Mouse (Mus musculus) kidney, embryonic 14.5 days (tissue): ENCODE results near the gene Accsl. TPM values are rescaled to one million over a fixed set of nuclear protein-coding genes. Genes with fewer than 3 reads are reported as not detected.

Experiments
- ATAC-seq: fragments of 200-750 bp; cut with Nextera tagmentation; 2 replicates; pipeline ENCODE4 v1.8.0; 2017; ENCODE audit warnings: moderate number of reproducible peaks, mild to moderate bottlenecking, moderate TSS enrichment, moderate library complexity; ENCODE audit not compliant: low FRiP score, low TSS enrichment
- H3K27ac ChIP-seq: fragments of 300-500 bp; sonication (generic); 2 replicates; pipeline ENCODE4 v1.5.1; 2014; ENCODE audit warnings: low read depth, mild to moderate bottlenecking, low read length, moderate library complexity, mixed read lengths
- H3K27me3 ChIP-seq: fragments of 300-500 bp; sonication (generic); 2 replicates; pipeline ENCODE4 v1.6.1; 2014; ENCODE audit warnings: mild to moderate bottlenecking, low read length; ENCODE audit not compliant: control insufficient read depth, insufficient read depth
- H3K36me3 ChIP-seq: fragments of 300-500 bp; sonication (generic); 2 replicates; pipeline ENCODE4 v1.6.1; 2014; ENCODE audit warnings: low read length, mixed read lengths; ENCODE audit not compliant: control insufficient read depth, insufficient read depth
- H3K4me1 ChIP-seq: fragments of 300-500 bp; sonication (generic); 2 replicates; pipeline ENCODE4 v1.6.1; 2014; ENCODE audit warnings: low read length, mixed read lengths; ENCODE audit not compliant: control insufficient read depth, insufficient read depth
- H3K4me2 ChIP-seq: fragments of 300-500 bp; sonication (generic); replicated peaks from 2 replicates; pipeline ENCODE4 v1.6.1; 2014; ENCODE audit warnings: low read depth, mild to moderate bottlenecking, low read length
- H3K4me3 ChIP-seq: fragments of 300-500 bp; sonication (generic); 2 replicates; pipeline ENCODE4 v1.5.1; 2014; ENCODE audit warnings: mild to moderate bottlenecking, low read length
- H3K9ac ChIP-seq: fragments of 300-500 bp; sonication (generic); 2 replicates; pipeline ENCODE4 v1.6.1; 2014; ENCODE audit warnings: low read depth, mild to moderate bottlenecking, low read length, moderate library complexity
- H3K9me3 ChIP-seq: fragments of 300-500 bp; sonication (generic); 2 replicates; pipeline ENCODE4 v1.6.1; 2016; ENCODE audit warnings: low read length; ENCODE audit not compliant: control insufficient read depth
- WGBS: fragments of 180-500 bp; shearing (Covaris S2); extraction: QIAGEN DNeasy Blood & Tissue Kit; methylation state at CpG from one replicate; pipeline ENCODE4 v1.1.7; 2014; 5-methylcytosine and 5-hydroxymethylcytosine counted together
- polyA plus RNA-seq: library from polyadenylated mRNA; unstranded; fragments of >200 nt; fragmentation: Nextera tagmentation; extraction: Ambion mirVana; gene quantifications from 2 replicates; pipeline ENCODE4 v1.2.1, GENCODE M21; 2014

Accsl gene
- polyA plus RNA-seq, 1 experiment from 2014 or later, result not detected

DNA sequence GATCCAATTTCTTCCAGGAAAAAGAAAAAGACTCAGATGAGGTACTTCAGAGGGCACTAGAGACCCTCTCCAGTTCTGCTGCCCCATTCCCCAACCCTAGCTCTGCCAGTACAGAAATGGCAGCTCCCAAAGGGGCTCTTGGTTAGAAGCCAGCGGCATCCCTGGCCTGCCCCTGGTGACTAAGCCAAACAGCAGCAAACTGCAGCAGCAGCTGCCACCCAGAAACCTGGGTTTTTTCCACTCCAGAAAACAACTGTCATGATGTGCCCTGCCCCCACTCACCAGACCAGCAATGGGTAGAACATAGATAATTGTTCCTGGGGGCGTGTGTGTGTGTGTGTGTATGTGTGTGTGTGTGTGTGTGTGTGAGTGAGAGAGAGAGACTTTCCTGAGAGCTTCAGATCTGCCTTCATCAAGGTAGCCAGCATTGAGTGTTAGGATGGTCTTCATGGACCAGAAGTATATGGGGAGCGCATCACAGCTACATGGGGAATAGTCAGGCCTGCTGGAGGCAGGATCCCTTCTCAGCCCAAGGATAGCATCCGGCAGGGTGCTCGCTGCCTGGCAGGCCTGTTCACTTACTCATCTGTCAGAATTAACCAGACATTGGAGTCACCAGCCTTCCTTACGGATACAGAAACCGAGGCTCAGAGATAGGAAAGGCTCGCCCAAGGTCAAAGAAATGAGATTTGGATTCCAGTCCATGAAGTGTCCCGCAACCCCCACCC, 12.8 kb upstream of the Accsl start:
- no peak for ATAC-seq

DNA sequence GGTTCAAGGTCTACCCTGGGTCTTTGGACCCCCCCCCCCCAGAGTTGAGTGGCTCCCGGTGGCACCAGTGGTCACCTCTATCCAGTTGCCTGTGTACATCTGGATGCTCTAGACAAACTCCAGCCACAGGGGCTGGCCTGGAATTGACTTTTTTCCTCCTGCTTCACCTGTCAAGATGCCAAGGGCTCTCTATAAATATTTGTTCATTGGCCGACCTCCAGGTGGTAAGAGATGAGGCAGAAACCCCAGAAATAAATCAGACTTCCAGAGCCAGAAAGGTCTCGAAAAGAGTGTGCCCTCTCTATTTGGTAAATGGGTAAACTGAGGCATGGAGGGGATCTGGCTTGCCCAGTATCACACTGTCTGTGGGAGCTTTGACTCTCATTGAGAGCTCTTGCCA, 12.0 kb upstream of the Accsl start:
- Histone ChIP-seq H3K9me3 (no peaks in the 10 kb centered on the region), H3K27ac (no peak overlapping the region), H3K36me3 (no peaks in the 10 kb centered on the region), H3K4me1 (no peaks in the 10 kb centered on the region), H3K4me3 (no peak overlapping the region), H3K4me2 (no peak overlapping the region), H3K27me3 (no peaks in the 10 kb centered on the region), H3K9ac (no peak overlapping the region)
- ATAC-seq, result no peak
- 80% methylated on average over 3 of the region's 3 CpGs for WGBS

More for the DNA sequence above, 12.8 kb upstream of the Accsl start:
- Histone ChIP-seq H3K4me3 (no peak overlapping the region), H3K27me3 (no peaks in the 10 kb centered on the region), H3K9ac (no peak overlapping the region), H3K4me2 (no peak overlapping the region), H3K9me3 (no peaks in the 10 kb centered on the region), H3K4me1 (no peaks in the 10 kb centered on the region), H3K36me3 (no peaks in the 10 kb centered on the region), H3K27ac (no peak overlapping the region)
- 83% methylated on average over 9 of the region's 9 CpGs for WGBS

DNA sequence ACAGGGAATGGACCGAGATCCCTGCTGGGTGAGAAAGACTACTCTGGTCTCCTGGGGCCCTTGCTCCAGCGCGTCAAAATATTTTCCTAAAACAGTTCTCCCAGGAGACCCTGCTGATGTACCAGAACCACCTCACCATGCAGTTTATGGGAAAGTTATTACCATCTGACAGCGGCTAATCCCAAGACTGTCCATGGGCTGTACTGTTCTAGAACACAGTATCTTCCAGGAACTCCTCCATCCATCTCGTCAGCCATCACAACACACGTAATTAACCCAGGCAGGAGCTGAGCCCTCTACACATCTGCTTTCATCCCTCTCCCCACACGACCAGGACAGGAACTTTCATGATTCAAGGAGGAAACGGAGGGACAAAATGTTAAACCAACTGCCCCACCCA, 11.5 kb upstream of the Accsl start:
- H3K4me2 ChIP-seq, result no peak overlapping the region
- H3K27ac ChIP-seq, result no peak overlapping the region
- no peaks in the 10 kb centered on the region for H3K27me3 ChIP-seq
- no peak overlapping the region for H3K9ac ChIP-seq
- no peaks in the 10 kb centered on the region for H3K9me3 ChIP-seq
- H3K4me1 ChIP-seq, result no peaks in the 10 kb centered on the region
- 64% methylated on average over 8 of the region's 8 CpGs for WGBS
- no peak overlapping the region for H3K4me3 ChIP-seq
- ATAC-seq, result no peak
- no peaks in the 10 kb centered on the region for H3K36me3 ChIP-seq

DNA sequence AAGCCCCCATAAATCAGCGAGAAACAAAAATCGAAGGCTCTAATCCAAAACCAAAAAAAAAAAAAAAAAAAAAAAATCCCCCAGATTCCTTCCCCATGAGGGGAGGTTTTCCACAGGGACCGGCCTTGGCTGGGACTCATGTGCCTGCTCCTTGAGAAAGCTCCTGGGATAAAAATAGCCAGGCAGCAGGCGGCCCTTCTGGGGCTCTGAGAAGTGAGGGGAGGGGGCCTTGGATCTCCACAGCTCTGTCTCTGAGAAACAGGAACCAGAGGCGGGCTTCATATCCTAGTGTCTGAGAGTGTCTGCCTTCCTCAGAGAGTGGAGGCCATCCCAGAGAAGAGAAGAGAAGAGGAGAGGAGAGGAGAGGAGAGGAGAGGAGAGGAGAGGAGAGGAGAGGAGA, 8.0 kb upstream of the Accsl start:
- H3K36me3 ChIP-seq, result no peaks in the 10 kb centered on the region
- ATAC-seq, result no peak
- 63% methylated on average over 5 of the region's 5 CpGs for WGBS

DNA sequence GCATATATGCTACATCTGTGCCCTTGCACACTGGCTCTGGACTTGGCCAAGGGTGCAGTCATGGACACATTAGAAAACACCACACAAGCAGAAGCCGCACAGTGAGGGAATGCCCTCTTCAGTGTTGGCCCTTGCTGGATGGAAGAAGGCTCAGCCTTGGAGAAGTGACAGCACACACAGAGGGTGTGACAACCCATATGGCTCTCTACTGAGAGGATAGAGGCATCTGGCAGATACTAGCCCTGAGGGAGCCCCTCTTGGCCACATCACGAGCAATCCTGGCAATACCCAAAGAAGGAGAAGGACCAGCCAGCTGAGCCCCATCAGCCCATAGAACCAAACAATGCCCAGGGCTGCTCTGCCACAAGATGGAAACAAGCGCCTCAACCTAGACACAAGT, 5.6 kb upstream of the Accsl start:
- Histone ChIP-seq H3K4me1 (no peaks in the 10 kb centered on the region; the same call in 1 of the 2 replicates), H3K4me3 (no peak overlapping the region), H3K27ac (no peak overlapping the region), H3K36me3 (no peaks in the 10 kb centered on the region), H3K4me2 (no peak overlapping the region), H3K27me3 (no peaks in the 10 kb centered on the region), H3K9ac (no peak overlapping the region), H3K9me3 (no peaks in the 10 kb centered on the region)
- ATAC-seq, result no peak
- WGBS, result 78% methylated on average over 3 of the region's 3 CpGs

More for the DNA sequence above, 8.0 kb upstream of the Accsl start:
- no peaks in the 10 kb centered on the region for H3K27me3 ChIP-seq
- no peaks in the 10 kb centered on the region; the same call in 1 of the 2 replicates for H3K4me1 ChIP-seq
- no peak overlapping the region for H3K27ac ChIP-seq
- H3K9ac ChIP-seq, result no peak overlapping the region
- no peak overlapping the region for H3K4me3 ChIP-seq
- no peaks in the 10 kb centered on the region for H3K9me3 ChIP-seq
- H3K4me2 ChIP-seq, result no peak overlapping the region

- Histone ChIP-seq H3K27me3 (no peaks in the 10 kb centered on the region), H3K4me3 (no peak overlapping the region), H3K4me2 (no peak overlapping the region), H3K4me1 (no peaks in the 10 kb centered on the region; the same call in 1 of the 2 replicates), H3K27ac (no peak overlapping the region), H3K9me3 (no peaks in the 10 kb centered on the region), H3K9ac (no peak overlapping the region), H3K36me3 (no peaks in the 10 kb centered on the region)
- 25% methylated on average over 2 of the region's 2 CpGs for WGBS
- no peak for ATAC-seq
Measured at GRCm38 (mm10) chr2:93874227-93874514, 5.2 kb upstream of the Accsl start.

DNA sequence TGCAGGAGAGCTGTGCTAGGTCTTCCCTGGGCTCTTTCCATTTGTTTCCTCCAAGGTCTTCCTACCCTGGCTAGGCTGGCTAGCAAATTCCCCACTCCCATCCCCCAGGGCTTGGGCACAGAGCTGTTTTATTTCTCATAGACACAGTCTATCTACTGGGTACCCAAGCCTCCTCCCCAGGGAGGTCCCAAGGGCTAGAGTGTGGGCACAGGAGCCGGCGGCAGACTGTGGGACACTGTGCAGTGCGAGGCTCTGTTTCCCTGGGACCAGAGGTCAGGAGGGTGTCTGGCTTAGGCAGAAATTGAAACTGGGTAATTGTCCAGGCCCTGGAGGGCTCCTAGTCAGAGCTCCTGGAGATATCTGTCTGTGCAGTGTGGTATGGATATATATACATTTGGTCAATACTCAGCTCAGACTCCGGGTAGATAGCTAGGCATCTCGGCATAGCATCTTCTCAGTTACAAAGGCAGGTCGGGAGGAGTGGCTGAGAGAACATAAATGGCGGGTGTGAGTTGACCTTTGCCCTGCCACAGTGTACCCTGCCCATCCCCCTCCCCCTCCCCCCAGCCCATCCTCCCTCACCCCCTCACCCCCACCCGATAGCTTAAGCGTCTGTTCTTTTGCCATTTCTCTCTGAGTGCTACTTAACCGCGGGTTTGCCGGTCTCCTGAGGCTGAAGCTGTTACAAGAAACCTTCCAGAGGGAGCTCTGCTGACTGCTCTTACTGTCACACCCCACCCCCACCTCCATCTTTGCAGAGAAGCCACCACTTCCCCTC, 4.7 kb upstream of the Accsl start:
- H3K9ac ChIP-seq, result no peak overlapping the region
- H3K9me3 ChIP-seq, result no peaks in the 10 kb centered on the region
- no peak overlapping the region for H3K4me3 ChIP-seq
- WGBS, result 6% methylated on average over 12 of the region's 12 CpGs
- H3K4me2 ChIP-seq, result no peak overlapping the region
- no peaks in the 10 kb centered on the region; the same call in 1 of the 2 replicates for H3K4me1 ChIP-seq
- ATAC-seq, result no peak
- no peaks in the 10 kb centered on the region for H3K36me3 ChIP-seq
- no peak overlapping the region for H3K27ac ChIP-seq
- H3K27me3 ChIP-seq, result no peaks in the 10 kb centered on the region

- Histone ChIP-seq H3K36me3 (no peaks in the 10 kb centered on the region), H3K27me3 (no peaks in the 10 kb centered on the region), H3K4me2 (no peak overlapping the region), H3K27ac (no peak overlapping the region), H3K4me3 (no peak overlapping the region), H3K9me3 (no peaks in the 10 kb centered on the region), H3K4me1 (no peaks in the 10 kb centered on the region; the same call in 1 of the 2 replicates), H3K9ac (no peak overlapping the region)
- WGBS, result 75% methylated on average over 7 of the region's 7 CpGs
- ATAC-seq, result no peak
Measured at GRCm38 (mm10) chr2:93872257-93872656, 3.3 kb upstream of the Accsl start.

DNA sequence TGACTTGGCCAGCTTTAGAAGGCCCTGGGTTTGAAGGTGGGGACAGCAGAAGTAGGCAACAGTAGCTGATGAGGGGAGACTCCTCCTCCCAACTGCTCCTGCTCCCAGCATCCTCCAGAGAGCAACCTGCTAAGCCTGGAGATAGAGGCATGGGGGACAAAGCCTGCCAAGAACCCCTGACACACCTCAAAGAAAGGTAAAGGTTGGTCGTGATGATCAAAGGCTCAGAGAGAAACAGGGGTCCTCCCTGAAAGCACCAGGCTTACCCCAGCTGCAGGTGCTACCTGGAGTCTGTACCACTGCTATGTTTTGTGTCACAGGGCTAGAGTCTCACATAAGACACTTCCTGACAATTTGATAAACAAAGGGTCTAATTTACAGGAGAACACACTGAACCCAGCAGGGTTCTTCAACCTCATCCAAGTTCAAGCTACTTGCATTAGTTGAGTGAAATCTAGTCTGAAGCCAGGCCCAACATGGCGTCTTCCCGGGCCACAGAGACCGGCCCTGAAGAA, 2.5 kb upstream of the Accsl start:
- Histone ChIP-seq H3K4me2 (no peak overlapping the region), H3K27me3 (no peaks in the 10 kb centered on the region), H3K36me3 (no peaks in the 10 kb centered on the region), H3K9me3 (no peaks in the 10 kb centered on the region), H3K9ac (no peak overlapping the region), H3K27ac (no peak overlapping the region), H3K4me3 (no peak overlapping the region), H3K4me1 (no peaks in the 10 kb centered on the region; the same call in 1 of the 2 replicates)
- no peak for ATAC-seq
- 88% methylated on average over 4 of the region's 4 CpGs for WGBS
